Mouse (Mus musculus): ENCODE data around the gene 6430548M08Rik. TPM values are rescaled to one million over a fixed set of nuclear protein-coding genes. Genes with fewer than 3 reads are reported as not detected.

The 6430548M08Rik gene
- polyA plus RNA-seq, 1 experiment from 2014 or later: 25.6 TPM

- Histone ChIP-seq H3K36me3 (ENCODE audit: inconsistent target) (peaks cover 19% of the 10 kb centered on the region), H3K4me3 (ENCODE audit: inconsistent target) (no peak overlapping the region), H3K79me2 (ENCODE audit: inconsistent target) (peaks cover 38% of the 10 kb centered on the region; the same call in 1 of the 2 replicates), H3K27ac (no peak overlapping the region)
- WGBS (ENCODE audit: missing documents): 94% methylated on average over 15 of the region's 15 CpGs
These were observed 30.1 kb downstream of the 6430548M08Rik start for GRCm38 (mm10) chr8:120143911-120144651.

- Histone ChIP-seq H3K79me2 (ENCODE audit: inconsistent target) (peaks cover 31% of the 10 kb centered on the region; the same call in 1 of the 2 replicates), H3K4me3 (ENCODE audit: inconsistent target) (no peak overlapping the region), H3K27ac (no peak overlapping the region), H3K36me3 (ENCODE audit: inconsistent target) (peaks cover 19% of the 10 kb centered on the region)
- 77% methylated on average over 12 of the region's 12 CpGs for WGBS (ENCODE audit: missing documents)
These were observed 30.8 kb downstream of the 6430548M08Rik start for GRCm38 (mm10) chr8:120144652-120145301.

- no peak overlapping the region for H3K27ac ChIP-seq
- no peak overlapping the region for H3K4me3 ChIP-seq (ENCODE audit: inconsistent target)
- 100% methylated on average over 1 of the region's 1 CpGs for WGBS (ENCODE audit: missing documents)
- H3K36me3 ChIP-seq (ENCODE audit: inconsistent target): peaks cover 19% of the 10 kb centered on the region
- peaks cover 25% of the 10 kb centered on the region; the same call in 1 of the 2 replicates for H3K79me2 ChIP-seq (ENCODE audit: inconsistent target)
These were observed 32.1 kb downstream of the 6430548M08Rik start for GRCm38 (mm10) chr8:120146051-120146450.

- H3K27ac ChIP-seq: no peak overlapping the region
- H3K79me2 ChIP-seq (ENCODE audit: inconsistent target): no peaks in the 10 kb centered on the region
- WGBS (ENCODE audit: missing documents): 68% methylated on average over 12 of the region's 12 CpGs
- H3K36me3 ChIP-seq (ENCODE audit: inconsistent target): peaks cover 31% of the 10 kb centered on the region
- H3K4me3 ChIP-seq (ENCODE audit: inconsistent target): no peak overlapping the region
These were observed 36.1 kb downstream of the 6430548M08Rik start for GRCm38 (mm10) chr8:120150028-120150427.

- WGBS (ENCODE audit: missing documents): 96% methylated on average over 9 of the region's 9 CpGs
- Histone ChIP-seq H3K27ac (no peak overlapping the region), H3K79me2 (ENCODE audit: inconsistent target) (no peaks in the 10 kb centered on the region), H3K4me3 (ENCODE audit: inconsistent target) (no peak overlapping the region), H3K36me3 (ENCODE audit: inconsistent target) (peaks cover 22% of the 10 kb centered on the region)
These were observed 37.2 kb downstream of the 6430548M08Rik start for GRCm38 (mm10) chr8:120151151-120151550.

- no peak overlapping the region for H3K4me3 ChIP-seq (ENCODE audit: inconsistent target)
- no peaks in the 10 kb centered on the region for H3K79me2 ChIP-seq (ENCODE audit: inconsistent target)
- H3K36me3 ChIP-seq (ENCODE audit: inconsistent target): peaks cover 14% of the 10 kb centered on the region
- WGBS (ENCODE audit: missing documents): 15% methylated on average over 7 of the region's 7 CpGs
- peak overlapping the region; percentile 10 for H3K27ac ChIP-seq
These were observed 38.7 kb downstream of the 6430548M08Rik start for GRCm38 (mm10) chr8:120152636-120153035.

GRCm38 (mm10) chr8:120160366-120160765 lies 46.4 kb downstream of the 6430548M08Rik start:
- Histone ChIP-seq H3K27ac (no peak overlapping the region), H3K36me3 (ENCODE audit: inconsistent target) (peaks cover 13% of the 10 kb centered on the region), H3K4me3 (ENCODE audit: inconsistent target) (no peak overlapping the region), H3K79me2 (ENCODE audit: inconsistent target) (no peaks in the 10 kb centered on the region)
- WGBS (ENCODE audit: missing documents): 90% methylated on average over 8 of the region's 8 CpGs

- no peak overlapping the region for H3K27ac ChIP-seq
- WGBS (ENCODE audit: missing documents): 87% methylated on average over 16 of the region's 16 CpGs
- no peaks in the 10 kb centered on the region for H3K79me2 ChIP-seq (ENCODE audit: inconsistent target)
- H3K36me3 ChIP-seq (ENCODE audit: inconsistent target): peaks cover 13% of the 10 kb centered on the region
- no peak overlapping the region for H3K4me3 ChIP-seq (ENCODE audit: inconsistent target)
These were observed 47.9 kb downstream of the 6430548M08Rik start for GRCm38 (mm10) chr8:120161658-120162403.

GRCm38 (mm10) chr8:120162404-120162752 lies 48.4 kb downstream of the 6430548M08Rik start:
- H3K27ac ChIP-seq: no peak overlapping the region
- no peaks in the 10 kb centered on the region for H3K79me2 ChIP-seq (ENCODE audit: inconsistent target)
- no peak overlapping the region for H3K4me3 ChIP-seq (ENCODE audit: inconsistent target)
- 30% methylated on average over 5 of the region's 5 CpGs for WGBS (ENCODE audit: missing documents)
- peaks cover 13% of the 10 kb centered on the region for H3K36me3 ChIP-seq (ENCODE audit: inconsistent target)

- no peak overlapping the region for H3K4me3 ChIP-seq (ENCODE audit: inconsistent target)
- H3K27ac ChIP-seq: no peak overlapping the region
- H3K79me2 ChIP-seq (ENCODE audit: inconsistent target): no peaks in the 10 kb centered on the region
- WGBS (ENCODE audit: missing documents): 89% methylated on average over 8 of the region's 8 CpGs
- peaks cover 13% of the 10 kb centered on the region for H3K36me3 ChIP-seq (ENCODE audit: inconsistent target)
These were observed 49.4 kb downstream of the 6430548M08Rik start for GRCm38 (mm10) chr8:120163376-120163775.

GRCm38 (mm10) chr8:120164026-120164425 lies 50.1 kb downstream of the 6430548M08Rik start:
- H3K4me3 ChIP-seq (ENCODE audit: inconsistent target): no peak overlapping the region
- WGBS (ENCODE audit: missing documents): 89% methylated on average over 5 of the region's 5 CpGs

GRCm38 (mm10) chr8:120167136-120167535 lies 53.2 kb downstream of the 6430548M08Rik start:
- Histone ChIP-seq H3K79me2 (ENCODE audit: inconsistent target) (no peaks in the 10 kb centered on the region), H3K27ac (no peak overlapping the region), H3K4me3 (ENCODE audit: inconsistent target) (no peak overlapping the region), H3K36me3 (ENCODE audit: inconsistent target) (no peaks in the 10 kb centered on the region)
- WGBS (ENCODE audit: missing documents): 96% methylated on average over 8 of the region's 8 CpGs

More at GRCm38 (mm10) chr8:120164026-120164425, 50.1 kb downstream of the 6430548M08Rik start:
- Histone ChIP-seq H3K79me2 (ENCODE audit: inconsistent target) (no peaks in the 10 kb centered on the region), H3K27ac (no peak overlapping the region), H3K36me3 (ENCODE audit: inconsistent target) (peaks cover 13% of the 10 kb centered on the region)

- Histone ChIP-seq H3K36me3 (ENCODE audit: inconsistent target) (no peaks in the 10 kb centered on the region), H3K4me3 (ENCODE audit: inconsistent target) (no peak overlapping the region), H3K79me2 (ENCODE audit: inconsistent target) (no peaks in the 10 kb centered on the region), H3K27ac (no peak overlapping the region)
- WGBS (ENCODE audit: missing documents): 40% methylated on average over 5 of the region's 5 CpGs
These were observed 53.9 kb downstream of the 6430548M08Rik start for GRCm38 (mm10) chr8:120167821-120168220.

GRCm38 (mm10) chr8:120169119-120169518 lies 55.2 kb downstream of the 6430548M08Rik start:
- 72% methylated on average over 8 of the region's 8 CpGs for WGBS (ENCODE audit: missing documents)
- Histone ChIP-seq H3K79me2 (ENCODE audit: inconsistent target) (no peaks in the 10 kb centered on the region), H3K27ac (no peak overlapping the region), H3K4me3 (ENCODE audit: inconsistent target) (no peak overlapping the region), H3K36me3 (ENCODE audit: inconsistent target) (no peaks in the 10 kb centered on the region)

GRCm38 (mm10) chr8:120173195-120173594 lies 59.2 kb downstream of the 6430548M08Rik start:
- no peak overlapping the region for H3K4me3 ChIP-seq (ENCODE audit: inconsistent target)
- no peaks in the 10 kb centered on the region for H3K36me3 ChIP-seq (ENCODE audit: inconsistent target)
- H3K79me2 ChIP-seq (ENCODE audit: inconsistent target): no peaks in the 10 kb centered on the region
- WGBS (ENCODE audit: missing documents): 100% methylated on average over 1 of the region's 1 CpGs
- H3K27ac ChIP-seq: no peak overlapping the region
